Mouse (Mus musculus): ENCODE measurements at regions not wholly inside any gene's neighbourhood (a gene's known extent, or its start where the extent isn't known, plus 50 kb on each side); places are given as distances from the start of the nearest gene placed in this dataset.

GRCm38 (mm10) chr2:172094159-172094558 is 50.9 kb upstream of the Cbln4 start:
- no peak for DNase-seq (ENCODE audit: low spot score)

GRCm38 (mm10) chr2:172103881-172104655 is 60.8 kb upstream of the Cbln4 start:
- DNase-seq (ENCODE audit: low spot score): peak; percentile 9

GRCm38 (mm10) chr2:172105241-172105640 is 62.0 kb upstream of the Cbln4 start:
- peak; percentile 60 for DNase-seq (ENCODE audit: low spot score)

GRCm38 (mm10) chr2:172110706-172111105 is 67.4 kb upstream of the Cbln4 start:
- peak; percentile 63 for DNase-seq (ENCODE audit: low spot score)

- no peak for DNase-seq (ENCODE audit: low spot score)
Measured at GRCm38 (mm10) chr2:172113639-172114038, 70.4 kb upstream of the Cbln4 start.

- DNase-seq (ENCODE audit: low spot score): no peak
Measured at GRCm38 (mm10) chr2:172115604-172116206, 72.4 kb upstream of the Cbln4 start.

GRCm38 (mm10) chr2:172127517-172127916 is 84.3 kb upstream of the Cbln4 start:
- no peak for DNase-seq (ENCODE audit: low spot score)

- DNase-seq (ENCODE audit: low spot score): no peak
Measured at GRCm38 (mm10) chr2:172131232-172131631, 88.0 kb upstream of the Cbln4 start.

GRCm38 (mm10) chr2:172132623-172133332 is 89.5 kb upstream of the Cbln4 start:
- no peak for DNase-seq (ENCODE audit: low spot score)

GRCm38 (mm10) chr2:172140080-172140479 is 96.8 kb upstream of the Cbln4 start:
- DNase-seq (ENCODE audit: low spot score): no peak

- DNase-seq (ENCODE audit: low spot score): no peak
Measured at GRCm38 (mm10) chr2:172143269-172143668, 100.0 kb upstream of the Cbln4 start.

GRCm38 (mm10) chr2:172148736-172149135 is 99.6 kb upstream of the Mc3r start:
- DNase-seq (ENCODE audit: low spot score): no peak

GRCm38 (mm10) chr2:172149734-172150133 is 98.6 kb upstream of the Mc3r start:
- no peak for DNase-seq (ENCODE audit: low spot score)

GRCm38 (mm10) chr2:172150898-172151297 is 97.4 kb upstream of the Mc3r start:
- DNase-seq (ENCODE audit: low spot score): no peak

GRCm38 (mm10) chr2:172159909-172160308 is 88.4 kb upstream of the Mc3r start:
- no peak for DNase-seq (ENCODE audit: low spot score)

- no peak for DNase-seq (ENCODE audit: low spot score)
Measured at GRCm38 (mm10) chr2:172177371-172177770, 70.9 kb upstream of the Mc3r start.

- DNase-seq (ENCODE audit: low spot score): no peak
Measured at GRCm38 (mm10) chr2:172179301-172179700, 69.0 kb upstream of the Mc3r start.

GRCm38 (mm10) chr2:172197746-172198145 is 50.5 kb upstream of the Mc3r start:
- no peak for DNase-seq (ENCODE audit: low spot score)
